Mouse (Mus musculus): ENCODE results near the gene Adgb. TPM values are rescaled to one million over a fixed set of nuclear protein-coding genes. Genes with fewer than 3 reads are reported as not detected.
"Not testable (repeated sequence)": the region's sequence is repeated elsewhere in the genome, so short reads cannot be mapped to it uniquely, and the experiment has no call there.

Gene Adgb
- under 1 TPM; 0.28 to 0.34 TPM for total RNA-seq (2021)

DNA sequence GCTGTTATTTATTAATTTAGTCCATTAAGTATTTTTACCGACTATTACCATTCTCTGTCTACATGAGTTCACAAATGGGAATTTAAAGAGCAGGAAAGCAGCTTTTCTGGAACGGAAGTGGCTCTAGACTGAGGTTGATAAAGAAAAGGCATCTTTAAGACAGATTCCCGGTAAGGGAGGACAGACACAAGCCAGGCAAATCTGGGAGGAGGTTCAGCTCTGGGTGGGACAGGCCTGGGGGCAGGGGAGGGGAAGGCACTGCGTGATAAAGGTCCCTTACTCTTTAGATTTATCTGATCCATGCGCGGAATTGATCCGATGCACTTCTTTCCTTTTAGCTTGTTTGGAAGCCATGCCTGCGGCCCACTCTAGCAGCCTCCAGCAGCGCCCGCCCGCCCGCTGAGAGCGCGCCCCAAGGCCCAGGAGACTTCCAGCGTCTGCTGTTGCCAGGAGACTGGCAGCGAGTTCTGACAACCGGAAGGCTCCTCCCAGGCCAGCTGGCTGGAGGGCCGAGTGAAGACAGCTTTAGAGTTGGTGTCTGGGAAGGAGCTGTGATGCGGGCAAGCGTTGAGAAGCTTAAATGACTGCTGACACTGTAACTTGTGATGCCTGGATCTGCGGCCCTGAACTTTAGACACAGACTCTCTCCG lies at the start of gene Adgb:
Adgb (minus strand) TSS at position 366 of the 650 bp plus-strand sequence.
- intact Hi-C loops (cut with DNase I) = no loop called here
- DNase-seq = peak; percentile 76

DNA sequence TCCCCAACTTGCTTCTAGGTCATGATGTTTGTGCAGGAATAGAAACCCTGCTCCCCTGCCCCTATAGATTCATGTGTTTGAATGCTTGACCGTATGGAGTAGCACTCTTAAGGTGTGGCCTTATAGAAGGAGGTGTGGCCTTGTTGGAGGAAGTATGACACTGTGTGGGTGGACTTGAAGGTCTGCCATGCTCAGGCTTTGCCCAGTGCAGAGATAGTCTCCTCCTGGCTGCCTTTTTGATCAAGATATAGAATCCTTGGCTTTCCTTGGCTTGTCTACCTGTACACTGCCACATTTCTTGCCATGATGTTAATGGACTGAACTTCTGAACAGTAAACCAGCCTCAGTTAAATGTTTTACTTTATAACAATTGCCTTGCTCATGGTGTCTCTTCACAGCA lies 8.0 kb upstream of the Adgb start:
- intact Hi-C loops (cut with DNase I) = no loop called here
- DNase-seq = no peak

DNA sequence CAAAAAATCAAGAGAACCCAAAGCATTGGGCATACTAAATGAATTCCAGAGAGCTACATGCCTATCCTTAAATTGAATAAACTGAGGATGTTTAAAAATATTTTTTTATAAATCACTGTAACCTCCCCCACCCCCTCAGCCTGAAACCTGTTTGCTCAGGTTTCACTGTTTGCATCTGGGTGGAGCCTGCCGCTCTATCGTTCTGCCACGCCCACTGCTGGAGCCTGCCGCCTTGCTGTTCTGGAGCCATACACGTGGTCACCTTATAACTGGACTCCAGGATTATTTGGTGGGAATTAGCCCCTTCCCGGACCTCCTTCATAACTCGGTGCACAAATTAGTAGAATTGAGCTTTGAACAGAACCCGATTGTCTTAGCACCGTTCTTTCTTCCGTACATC lies 5.3 kb upstream of the Adgb start:
- intact Hi-C loops (cut with DNase I) = not testable (repeated sequence)

DNA sequence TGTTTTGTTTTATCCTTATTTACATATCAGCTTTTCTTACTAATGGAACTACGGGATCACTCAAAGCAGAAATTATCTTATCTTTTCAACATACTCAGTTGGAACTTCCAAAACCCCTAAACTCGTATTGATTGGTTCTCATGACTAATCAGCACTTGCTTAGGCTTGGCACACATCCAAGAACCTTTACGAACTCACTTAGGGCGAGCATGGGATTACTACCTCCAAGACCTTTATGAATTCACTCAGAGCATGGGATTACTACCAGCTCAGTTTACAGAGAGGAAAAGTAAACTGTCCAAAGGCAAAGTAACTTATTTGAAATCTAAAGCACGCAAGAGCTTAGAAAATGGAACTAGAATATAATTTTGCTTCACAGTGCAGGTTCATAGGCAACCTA lies 4.8 kb upstream of the Adgb start:
- intact Hi-C loops (cut with DNase I) = no loop called here
- DNase-seq = no peak

More for the DNA sequence above, 5.3 kb upstream of the Adgb start:
- not testable (repeated sequence) for DNase-seq

DNA sequence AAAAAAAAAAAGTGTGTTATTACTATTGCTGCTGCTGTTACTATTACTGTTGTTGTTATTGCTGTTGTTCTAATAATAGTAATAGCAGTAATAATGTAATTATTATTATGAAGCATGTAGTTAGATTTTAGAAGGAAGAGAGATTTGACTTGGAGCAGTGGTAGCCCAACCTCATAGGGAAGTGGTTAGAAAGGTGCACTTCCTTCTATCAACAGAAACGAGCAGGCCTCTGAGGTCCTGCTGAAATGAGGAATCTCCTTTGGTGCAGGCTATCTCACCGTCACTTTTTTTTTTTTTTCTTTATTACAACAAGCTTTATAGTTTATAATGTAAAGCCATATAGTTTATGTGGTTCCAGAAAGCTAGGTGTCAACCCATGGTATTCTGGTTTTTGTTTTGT lies 4.4 kb upstream of the Adgb start:
- intact Hi-C loops (cut with DNase I) = no loop called here
- no peak for DNase-seq

DNA sequence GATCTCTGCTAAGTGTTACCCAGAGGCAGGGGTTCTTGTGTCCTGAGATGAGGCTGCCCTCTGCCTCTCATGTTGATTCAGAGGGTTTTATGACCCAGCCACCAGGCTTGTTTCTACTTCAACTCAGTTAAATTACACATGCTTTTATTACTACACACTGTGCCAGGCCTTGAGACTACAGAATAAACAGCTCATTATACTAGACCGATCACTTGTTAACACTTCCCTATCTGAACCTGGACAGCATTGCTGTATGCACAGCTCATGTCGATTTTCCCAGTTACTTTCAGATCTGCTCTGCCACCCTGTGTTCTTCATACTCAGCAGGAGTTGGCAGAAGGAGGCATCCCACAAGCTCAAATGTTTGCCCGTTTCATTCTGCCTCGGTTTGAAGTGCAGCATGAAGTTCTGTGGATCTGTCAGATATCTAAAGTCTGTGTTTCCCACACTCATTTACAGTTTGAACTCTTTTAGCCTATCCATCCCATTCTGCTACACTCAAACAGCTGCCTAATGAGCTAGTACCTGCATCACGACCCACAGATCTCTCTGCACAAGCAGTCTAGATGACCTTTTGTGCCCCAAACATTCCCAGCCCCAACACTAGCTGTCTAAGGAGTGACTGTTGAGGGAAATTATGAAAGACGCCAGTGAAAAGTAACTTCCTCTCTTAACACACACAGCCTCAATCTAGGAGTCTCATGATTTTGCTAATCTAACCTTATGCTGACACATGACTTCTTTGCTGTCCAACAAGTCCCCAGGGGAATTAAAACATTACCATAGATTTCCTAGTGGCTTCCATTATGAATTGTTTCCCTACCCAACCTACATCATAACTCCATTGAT lies 3.2 kb downstream of the Adgb start:
- DNase-seq = no peak
- intact Hi-C loops (cut with DNase I) = no loop called here

GRCm38 (mm10) chr10:10460113-10460512 lies 12.0 kb downstream of the Adgb start:
- no peak for DNase-seq
- intact Hi-C loops (cut with DNase I) = no loop called here

GRCm38 (mm10) chr10:10456991-10457390 lies 15.1 kb downstream of the Adgb start:
- DNase-seq = no peak

GRCm38 (mm10) chr10:10449067-10449466 lies 23.1 kb downstream of the Adgb start:
- DNase-seq = no peak
- intact Hi-C loops (cut with DNase I) = no loop called here

More at GRCm38 (mm10) chr10:10456991-10457390, 15.1 kb downstream of the Adgb start:
- intact Hi-C loops (cut with DNase I) = no loop called here

DNA sequence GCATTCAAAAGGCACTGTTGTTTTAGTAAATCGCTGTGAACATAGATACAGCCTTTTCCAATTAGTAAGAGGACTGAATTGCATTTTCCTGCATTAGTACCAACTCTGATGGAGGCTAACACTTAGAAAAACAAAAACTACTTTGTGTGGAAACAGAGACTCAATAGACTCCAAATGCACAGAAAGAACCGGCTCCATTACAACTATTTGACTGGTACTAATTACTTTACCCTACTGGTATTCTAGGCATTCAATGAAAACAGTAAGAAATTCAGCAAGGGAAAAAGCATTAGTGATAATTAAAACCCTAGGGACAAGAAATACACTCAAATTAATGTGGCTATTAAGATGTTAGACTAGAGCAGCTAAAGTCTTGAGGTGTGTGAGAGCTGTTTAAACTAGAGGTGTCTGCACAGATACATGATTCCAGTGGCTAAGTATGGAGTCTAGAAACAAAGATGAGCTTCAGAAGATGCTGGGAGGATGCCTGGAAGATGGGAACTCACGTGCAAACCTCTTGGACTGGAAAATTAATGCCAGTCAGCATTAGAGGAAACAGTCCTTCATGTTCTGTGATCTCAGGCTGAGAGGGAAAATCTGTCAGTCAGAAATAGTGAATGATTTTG lies 27.2 kb downstream of the Adgb start:
- no peak for DNase-seq
- intact Hi-C loops (cut with DNase I) = no loop called here

DNA sequence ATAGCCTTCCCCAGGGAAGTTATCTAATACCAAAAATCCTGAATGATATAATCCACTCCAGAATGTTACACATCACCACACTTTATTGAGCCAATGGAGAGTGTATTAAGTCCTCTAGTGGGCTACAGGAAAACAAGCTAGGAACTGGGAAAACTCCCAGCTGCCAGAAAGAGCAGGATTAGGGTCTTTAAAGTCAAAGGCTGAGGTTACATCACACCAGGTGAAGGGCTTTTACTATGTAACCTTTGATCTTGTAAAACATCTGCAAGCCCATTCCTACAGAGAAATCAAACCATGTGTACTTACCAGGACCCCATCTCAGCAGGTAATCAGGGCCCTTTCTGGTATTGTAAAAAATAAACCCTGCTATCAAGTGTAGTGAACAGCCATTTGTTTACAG lies 28.6 kb downstream of the Adgb start:
- intact Hi-C loops (cut with DNase I) = no loop called here
- no peak for DNase-seq

GRCm38 (mm10) chr10:10435014-10435413 lies 37.1 kb downstream of the Adgb start:
- DNase-seq = peak; percentile 5
- intact Hi-C loops (cut with DNase I) = no loop called here

DNA sequence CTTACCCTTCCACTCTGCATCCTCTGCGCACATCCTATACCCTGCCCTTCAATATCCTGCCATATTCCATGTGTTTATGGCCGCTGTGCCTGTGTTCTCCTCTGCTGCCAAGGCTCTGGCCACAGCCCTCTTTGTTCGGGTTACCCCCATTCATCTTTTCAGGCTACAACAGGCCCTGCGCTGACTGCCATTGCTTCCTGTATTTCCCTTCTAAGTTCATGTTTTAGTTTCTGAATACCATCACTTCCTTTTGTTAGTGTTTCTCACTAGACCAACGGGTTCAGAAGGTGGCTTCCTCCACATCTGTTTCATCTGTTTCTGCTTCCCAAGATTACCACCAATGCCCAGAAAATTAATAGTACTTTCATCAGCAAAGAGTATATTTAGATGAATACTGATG lies 42.5 kb downstream of the Adgb start:
- intact Hi-C loops (cut with DNase I) = no loop called here

GRCm38 (mm10) chr10:10429032-10429431 lies 43.1 kb downstream of the Adgb start:
- no peak for DNase-seq
- intact Hi-C loops (cut with DNase I) = no loop called here

More for the DNA sequence above, 42.5 kb downstream of the Adgb start:
- DNase-seq = no peak

- no peak for DNase-seq
- intact Hi-C loops (cut with DNase I) = no loop called here
Observed at GRCm38 (mm10) chr10:10424383-10424782, 47.7 kb downstream of the Adgb start.

DNA sequence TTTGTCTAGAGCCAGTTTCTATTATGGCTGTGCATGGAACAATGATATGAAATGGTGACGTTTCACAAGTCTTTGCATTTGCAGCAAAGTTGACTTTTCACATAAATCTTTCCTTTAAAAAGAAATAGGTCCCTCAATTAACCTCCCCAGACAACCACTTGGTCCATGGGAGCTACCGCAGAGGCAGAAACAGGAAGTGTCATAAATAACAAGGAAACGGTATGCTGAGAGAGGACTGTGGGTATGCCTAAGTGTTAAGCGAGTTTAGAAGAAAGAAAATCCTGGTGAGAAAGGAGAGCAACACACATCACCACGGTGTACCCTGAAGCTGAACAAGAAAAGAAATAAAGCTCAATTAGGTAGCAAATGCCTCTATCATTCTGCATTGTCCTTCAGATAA lies 61.1 kb downstream of the Adgb start:
- DNase-seq = no peak
- intact Hi-C loops (cut with DNase I) = loop anchor here (5.0 kb wide), 1 partner anchor 671 kb away; the partner anchor contains the start of gene Grm1

DNA sequence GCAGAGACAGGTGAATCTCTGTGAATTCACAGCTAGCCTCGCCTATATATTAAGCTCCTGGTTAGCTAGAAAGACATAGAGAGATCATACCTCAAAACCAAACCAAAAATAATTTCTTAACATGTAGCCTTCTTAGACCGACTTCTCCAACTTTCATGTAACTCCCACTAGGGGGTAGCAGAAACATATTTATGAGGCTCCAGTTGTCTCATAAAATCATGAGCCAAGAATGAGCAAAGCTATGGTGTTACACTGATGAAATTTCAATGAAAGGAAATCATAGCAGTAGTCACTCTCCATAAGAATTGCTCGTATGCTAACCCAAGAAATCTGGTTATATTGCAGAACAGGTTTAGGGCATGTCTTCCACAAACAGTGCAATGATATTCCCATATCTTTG lies 64.0 kb downstream of the Adgb start:
- intact Hi-C loops (cut with DNase I) = loop anchor here (5.0 to 10.0 kb wide), 2 partner anchors 149 to 767 kb away; partner anchors contain the start of gene Rab32
- DNase-seq = no peak

- no peak for DNase-seq
- intact Hi-C loops (cut with DNase I) = no loop called here
Observed at GRCm38 (mm10) chr10:10395784-10396481, 76.2 kb downstream of the Adgb start.

DNA sequence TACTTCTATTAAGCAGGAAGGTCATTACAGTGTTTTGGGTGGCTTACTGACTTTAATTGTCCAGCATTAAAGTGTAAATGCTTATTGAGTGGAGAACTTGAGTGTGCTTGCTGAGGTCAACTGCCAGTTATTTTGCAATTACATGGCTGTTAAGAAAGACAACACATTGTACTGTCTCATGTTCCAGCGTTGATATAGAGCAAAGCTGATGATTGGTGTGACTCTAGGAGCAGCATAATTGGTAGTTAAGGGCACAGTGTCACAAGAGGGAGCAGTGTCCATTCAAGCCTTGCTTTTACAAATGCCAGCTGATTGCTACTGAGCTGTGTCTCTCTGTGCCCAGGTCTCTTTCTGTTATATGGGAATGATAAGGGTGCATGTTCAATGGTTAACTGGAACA lies 97.5 kb downstream of the Adgb start:
- intact Hi-C loops (cut with DNase I) = no loop called here
- no peak for DNase-seq

GRCm38 (mm10) chr10:10364025-10364424 lies 108.1 kb downstream of the Adgb start:
- no peak for DNase-seq
- intact Hi-C loops (cut with DNase I) = no loop called here
